Mouse (Mus musculus): ENCODE results near the gene Rpf1. TPM values are rescaled to one million over a fixed set of nuclear protein-coding genes. Genes with fewer than 3 reads are reported as not detected.
A peak's percentile ranks its signal among the peaks of the same experiment; 100 is the strongest.

Rpf1 gene
- total RNA-seq, 2 experiments from 2014 or later: 17.0 to 18.6 TPM

DNA sequence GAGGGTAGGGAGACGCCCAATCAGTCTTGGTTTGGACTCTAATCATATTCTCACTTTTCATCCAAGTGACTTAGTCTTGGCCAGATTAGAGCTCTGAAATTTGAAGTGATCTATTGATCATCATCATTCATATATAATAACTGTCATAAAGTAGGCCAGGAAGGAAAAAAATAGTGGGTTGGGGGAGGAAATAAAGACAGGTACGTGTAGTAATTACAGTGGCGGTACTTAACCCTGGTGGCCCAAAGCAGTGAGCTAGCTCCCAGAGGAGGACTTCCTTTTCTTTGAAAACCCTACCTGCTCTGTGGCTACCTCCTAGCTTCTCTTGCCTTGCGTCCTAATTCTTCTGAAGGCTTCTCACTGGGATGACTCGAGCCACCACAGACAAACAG lies 20.4 kb downstream of the Rpf1 start:
- no peak for DNase-seq (ENCODE audit: low spot score in 2 of 2)

- DNase-seq (ENCODE audit: low spot score in 2 of 2): peak in 1 of 2 experiments; percentile 45
Observed at GRCm38 (mm10) chr3:146500003-146500809, 21.0 kb downstream of the Rpf1 start.

DNA sequence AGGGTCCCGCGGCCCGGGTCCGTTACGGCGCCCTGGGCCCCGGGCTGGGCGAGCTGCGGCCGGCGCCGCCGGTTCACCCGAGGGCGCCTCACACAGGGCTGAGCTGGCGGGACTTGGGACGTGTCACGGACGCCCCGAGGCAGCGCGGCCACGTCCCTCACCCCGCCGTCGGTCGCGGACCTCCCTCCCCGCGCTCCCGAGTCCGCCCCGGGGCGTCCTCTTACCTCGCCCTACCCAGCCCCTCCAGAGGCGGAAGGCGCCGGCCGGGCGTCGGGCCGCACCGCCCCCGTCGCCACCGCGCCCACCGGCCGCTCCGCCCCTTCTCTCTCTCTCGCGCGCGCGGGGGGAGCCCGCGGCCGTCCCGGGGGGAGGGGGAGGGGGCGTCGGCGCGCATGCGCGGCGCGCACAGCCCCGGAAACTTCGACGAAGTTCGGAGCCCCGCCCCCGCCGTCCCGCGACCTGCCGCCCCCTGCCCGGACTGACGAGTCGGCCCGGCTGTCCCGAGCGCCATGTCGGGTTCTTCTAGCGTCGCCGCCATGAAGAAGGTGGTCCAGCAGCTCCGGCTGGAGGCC lies 21.7 kb downstream of the Rpf1 start, which contains the start of the genes Spata1 and Gng5:
TSS of gene Spata1 (minus strand) at position 323 of the 572 bp plus-strand sequence.
TSS of gene Gng5 (plus strand) at position 377 of the 572 bp plus-strand sequence.
- DNase-seq (ENCODE audit: low spot score in 2 of 2): peak; percentile 77 to 83

GRCm38 (mm10) chr3:146498989-146499388 lies 22.2 kb downstream of the Rpf1 start:
- DNase-seq (ENCODE audit: low spot score in 2 of 2): no peak

- DNase-seq (ENCODE audit: low spot score in 2 of 2): no peak
Observed at GRCm38 (mm10) chr3:146494941-146495340, 26.3 kb downstream of the Rpf1 start.

- DNase-seq (ENCODE audit: low spot score in 2 of 2): no peak
Observed at GRCm38 (mm10) chr3:146486464-146486863, 34.8 kb downstream of the Rpf1 start.

DNA sequence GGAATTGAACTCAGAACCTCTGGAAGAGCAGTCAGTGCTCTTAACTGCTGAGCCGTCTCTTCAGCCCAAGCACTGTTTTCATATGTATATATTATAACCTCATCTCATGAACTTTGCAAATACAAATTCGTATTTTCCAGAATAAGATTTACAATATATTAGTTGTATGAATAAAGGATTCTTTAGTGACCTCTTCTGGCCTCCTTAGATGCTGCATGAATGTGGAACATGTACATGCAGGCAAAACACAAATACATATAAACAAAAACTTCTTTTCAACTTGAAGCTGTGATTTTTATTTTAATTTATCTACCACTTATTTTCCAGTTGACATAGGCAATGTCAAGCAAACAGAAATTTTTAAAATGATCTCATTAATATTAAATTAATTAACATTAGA lies 39.2 kb downstream of the Rpf1 start:
- no peak for DNase-seq (ENCODE audit: low spot score in 2 of 2)

GRCm38 (mm10) chr3:146474428-146474827 lies 46.8 kb downstream of the Rpf1 start:
- no peak for DNase-seq (ENCODE audit: low spot score in 2 of 2)

- DNase-seq (ENCODE audit: low spot score in 2 of 2): no peak
Observed at GRCm38 (mm10) chr3:146473741-146474140, 47.5 kb downstream of the Rpf1 start.

DNA sequence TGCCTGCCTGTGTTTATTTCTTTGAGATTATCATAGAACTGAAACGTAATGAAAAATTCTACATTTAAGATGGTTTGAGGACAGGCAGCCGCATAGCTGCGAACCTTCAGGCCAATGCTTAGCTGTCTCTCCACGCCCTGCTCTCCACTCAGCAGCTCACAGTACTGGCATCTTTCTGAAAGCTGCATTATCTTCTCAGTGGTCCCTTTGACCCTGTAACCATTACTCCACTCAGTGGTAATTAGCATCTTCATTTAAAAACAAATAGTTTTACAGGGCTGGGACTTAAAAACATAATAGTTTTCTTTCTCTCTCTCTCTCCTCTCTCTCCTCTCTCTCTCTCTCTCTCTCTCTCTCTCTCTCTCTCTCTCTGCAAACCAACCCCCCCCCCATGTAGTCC lies 48.6 kb downstream of the Rpf1 start:
- no peak for DNase-seq (ENCODE audit: low spot score in 2 of 2)

- no peak for DNase-seq (ENCODE audit: low spot score in 2 of 2)
Observed at GRCm38 (mm10) chr3:146469226-146469625, 52.0 kb downstream of the Rpf1 start.

- no peak for DNase-seq (ENCODE audit: low spot score in 2 of 2)
Observed at GRCm38 (mm10) chr3:146462939-146463338, 58.3 kb downstream of the Rpf1 start.

Other genes with a start within 250 kb of the Rpf1 start
- 100 to 1,000 TPM; 191 to 199 TPM for gene Ssx2ip, start 116.8 kb downstream of the Rpf1 start, total RNA-seq (2021)
- gene Ctbs, start 71.6 kb downstream of the Rpf1 start, total RNA-seq (2021): 1 to 10 TPM; 6.7 to 8.2 TPM
- gene Spata1, start 21.7 kb downstream of the Rpf1 start, total RNA-seq (2021): 1 to 10 TPM; 3.2 to 3.3 TPM
- gene Gng5, start 21.6 kb downstream of the Rpf1 start, total RNA-seq (2021): 10 to 100 TPM; 41.1 to 64.9 TPM
- gene Uox, start 49.0 kb upstream of the Rpf1 start, total RNA-seq (2021): under 1 TPM; 0.38 to 0.75 TPM
- gene Dnase2b, start 94.2 kb upstream of the Rpf1 start, total RNA-seq (2021): not detected
- gene 4930503B20Rik, start 129.9 kb upstream of the Rpf1 start, total RNA-seq (2021): not detected
- gene Samd13, start 164.2 kb upstream of the Rpf1 start, total RNA-seq (2021): under 1 TPM; 0.83 to 0.94 TPM

Measured in layer of hippocampus, postnatal 10 days (tissue).